Mouse (Mus musculus) G1E (cell line): Measurements from ENCODE around the gene Grsf1.

Experiments
- CTCF ChIP-seq: IDR thresholded peaks from 2 replicates; pipeline ENCODE4 v1.5.1; 2012; ENCODE audit warnings: low read depth, low read length, inconsistent platforms, mixed read lengths
- GATA2 ChIP-seq: IDR thresholded peaks from 2 replicates; pipeline ENCODE4 v1.6.1; 2012; ENCODE audit warnings: low read depth, low read length, inconsistent platforms, borderline replicate concordance

- TF ChIP-seq CTCF (no peak), GATA2 (no peak)
These were observed 46.0 kb downstream of the Grsf1 start for GRCm38 (mm10) chr5:88629987-88630386.
